Mouse (Mus musculus): ENCODE results near the gene Prkar1b. TPM values are rescaled to one million over a fixed set of nuclear protein-coding genes. Genes with fewer than 3 reads are reported as not detected.

The Prkar1b gene
- polyA plus RNA-seq, 1 experiment, result 18.8 TPM

DNA sequence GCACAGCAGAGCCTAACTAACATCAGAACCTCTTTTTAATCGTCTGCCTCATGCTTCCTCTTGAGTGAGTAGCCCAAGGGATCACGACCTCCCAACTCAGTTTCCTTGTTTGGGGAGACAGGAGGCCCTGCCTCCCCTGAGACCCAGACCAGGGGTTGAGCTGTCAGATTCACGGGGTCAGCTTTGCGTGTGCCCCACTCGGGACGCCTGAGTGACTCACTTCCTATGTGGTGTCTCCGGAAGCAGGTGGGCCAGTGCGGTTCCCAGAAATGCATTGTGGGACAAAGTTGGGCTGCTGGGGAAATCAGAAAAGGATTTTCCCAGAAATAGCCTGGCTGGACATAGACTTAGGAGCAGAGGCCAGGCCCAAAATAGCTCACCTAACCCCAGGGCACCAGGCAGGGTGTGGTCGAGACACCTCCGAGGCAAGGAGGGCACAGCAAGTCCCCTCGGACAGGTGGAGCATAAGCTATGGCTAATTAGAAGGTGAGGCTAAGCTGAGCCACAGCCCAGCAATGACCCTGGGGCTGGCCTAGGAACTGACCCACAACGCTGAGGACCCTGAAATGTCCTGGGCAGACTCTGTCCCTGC, 89.2 kb downstream of the Prkar1b start:
- no peak for DNase-seq
- TF ChIP-seq POLR2A (IDR thresholded peaks at IDR 0.05; ENCODE audit: borderline replicate concordance, extremely low read depth, low read depth, low read length) (no peak), CTCF (IDR thresholded peaks at IDR 0.05; ENCODE audit: insufficient read depth, low read length) (no peak)

DNA sequence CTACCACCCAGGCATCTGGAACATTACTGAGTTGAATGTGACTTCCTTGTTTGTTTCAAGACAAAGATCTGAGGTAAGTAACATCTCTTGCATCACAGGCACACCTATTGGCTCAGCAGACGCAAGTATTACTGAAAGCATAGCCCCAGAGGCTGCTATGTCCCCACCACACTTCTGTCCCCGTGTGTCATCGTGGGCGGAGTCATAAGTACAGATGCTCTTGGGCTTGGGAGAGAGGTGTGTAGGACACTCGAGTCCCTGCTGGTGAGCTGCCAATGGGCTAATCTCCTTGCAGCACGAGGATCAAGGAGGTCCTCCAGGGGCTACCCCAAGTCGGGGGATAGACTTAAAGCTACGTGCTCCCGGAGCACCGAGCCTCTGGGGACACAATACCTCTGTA, 96.6 kb downstream of the Prkar1b start:
- H3K4me3 ChIP-seq (replicated peaks; ENCODE audit: extremely low read depth, low read depth, low read length), result no peak overlapping the region
- WGBS, result 68% methylated on average over 10 of the region's 10 CpGs
- DNase-seq, result peak; percentile 38
- TF ChIP-seq POLR2A (IDR thresholded peaks at IDR 0.05; ENCODE audit: borderline replicate concordance, extremely low read depth, low read depth, low read length), result no peak
- no peak for TF ChIP-seq CTCF (IDR thresholded peaks at IDR 0.05; ENCODE audit: insufficient read depth, low read length)
- no peaks in the 10 kb centered on the region for H3K4me1 ChIP-seq (ENCODE audit: control insufficient read depth, insufficient read depth, low read length)

More for the DNA sequence above, 89.2 kb downstream of the Prkar1b start:
- 49% methylated on average over 12 of the region's 12 CpGs for WGBS
- H3K4me1 ChIP-seq (ENCODE audit: control insufficient read depth, insufficient read depth, low read length), result no peaks in the 10 kb centered on the region
- H3K4me3 ChIP-seq (replicated peaks; ENCODE audit: extremely low read depth, low read depth, low read length), result no peak overlapping the region

GRCm38 (mm10) chr5:139051276-139051675, 98.5 kb downstream of the Prkar1b start:
- no peak for TF ChIP-seq POLR2A (IDR thresholded peaks at IDR 0.05; ENCODE audit: borderline replicate concordance, extremely low read depth, low read depth, low read length)
- TF ChIP-seq CTCF (IDR thresholded peaks at IDR 0.05; ENCODE audit: insufficient read depth, low read length), result no peak
- DNase-seq, result no peak
- Histone ChIP-seq H3K4me1 (ENCODE audit: control insufficient read depth, insufficient read depth, low read length) (no peaks in the 10 kb centered on the region), H3K4me3 (replicated peaks; ENCODE audit: extremely low read depth, low read depth, low read length) (no peak overlapping the region)
- 93% methylated on average over 18 of the region's 18 CpGs for WGBS

DNA sequence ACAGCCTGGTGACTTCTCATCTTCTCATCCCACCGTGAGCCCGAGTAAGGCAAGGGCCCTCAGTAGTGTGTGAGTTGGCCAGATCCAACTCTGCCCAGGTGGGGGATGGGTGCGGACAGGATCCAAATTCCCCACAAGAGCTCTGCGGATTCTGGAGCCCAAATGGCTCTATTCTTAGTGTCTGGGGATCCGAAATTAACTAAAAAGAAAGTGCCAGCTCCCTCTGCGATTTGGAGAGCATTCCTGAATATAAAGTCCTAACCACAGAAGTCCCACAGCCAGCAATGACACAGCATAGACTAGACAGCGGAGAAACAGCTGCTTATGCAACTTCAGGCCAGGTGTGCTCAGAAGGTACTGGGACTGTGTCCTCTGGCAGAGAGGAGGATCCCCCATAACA, 100.4 kb downstream of the Prkar1b start:
- H3K4me1 ChIP-seq (ENCODE audit: control insufficient read depth, insufficient read depth, low read length), result no peaks in the 10 kb centered on the region
- no peak overlapping the region for H3K4me3 ChIP-seq (replicated peaks; ENCODE audit: extremely low read depth, low read depth, low read length)
- no peak for DNase-seq
- 75% methylated on average over 7 of the region's 7 CpGs for WGBS
- TF ChIP-seq CTCF (IDR thresholded peaks at IDR 0.05; ENCODE audit: insufficient read depth, low read length) (no peak), POLR2A (IDR thresholded peaks at IDR 0.05; ENCODE audit: borderline replicate concordance, extremely low read depth, low read depth, low read length) (no peak)

GRCm38 (mm10) chr5:139047171-139047570, 102.6 kb downstream of the Prkar1b start:
- WGBS, result 62% methylated on average over 2 of the region's 2 CpGs
- TF ChIP-seq POLR2A (IDR thresholded peaks at IDR 0.05; ENCODE audit: borderline replicate concordance, extremely low read depth, low read depth, low read length) (no peak), CTCF (IDR thresholded peaks at IDR 0.05; ENCODE audit: insufficient read depth, low read length) (no peak)
- DNase-seq, result no peak
- Histone ChIP-seq H3K4me3 (replicated peaks; ENCODE audit: extremely low read depth, low read depth, low read length) (no peak overlapping the region), H3K4me1 (ENCODE audit: control insufficient read depth, insufficient read depth, low read length) (no peaks in the 10 kb centered on the region)

DNA sequence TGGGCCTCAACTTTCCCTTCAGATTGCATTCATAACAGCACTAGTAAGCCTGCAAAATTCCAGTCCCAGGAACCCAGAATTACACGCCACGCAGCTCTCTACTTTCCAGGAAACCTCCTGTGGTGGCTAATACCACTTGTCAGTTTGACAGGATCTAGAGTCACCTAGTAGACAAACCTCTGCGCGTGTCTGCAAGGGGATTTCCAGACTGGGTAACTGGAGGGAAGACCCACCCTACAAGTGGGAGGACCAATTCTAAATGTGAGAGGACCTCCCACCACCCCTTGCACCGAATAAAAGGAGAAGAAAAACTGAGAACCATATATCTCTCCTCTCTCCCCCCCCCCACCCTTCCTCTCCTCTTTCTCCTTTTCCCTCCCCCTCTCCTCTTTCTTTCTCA, 103.2 kb downstream of the Prkar1b start:
- no peak overlapping the region for H3K4me3 ChIP-seq (replicated peaks; ENCODE audit: extremely low read depth, low read depth, low read length)
- TF ChIP-seq CTCF (IDR thresholded peaks at IDR 0.05; ENCODE audit: insufficient read depth, low read length) (no peak), POLR2A (IDR thresholded peaks at IDR 0.05; ENCODE audit: borderline replicate concordance, extremely low read depth, low read depth, low read length) (no peak)
- DNase-seq, result no peak
- H3K4me1 ChIP-seq (ENCODE audit: control insufficient read depth, insufficient read depth, low read length), result no peaks in the 10 kb centered on the region
- 49% methylated on average over 5 of the region's 5 CpGs for WGBS

DNA sequence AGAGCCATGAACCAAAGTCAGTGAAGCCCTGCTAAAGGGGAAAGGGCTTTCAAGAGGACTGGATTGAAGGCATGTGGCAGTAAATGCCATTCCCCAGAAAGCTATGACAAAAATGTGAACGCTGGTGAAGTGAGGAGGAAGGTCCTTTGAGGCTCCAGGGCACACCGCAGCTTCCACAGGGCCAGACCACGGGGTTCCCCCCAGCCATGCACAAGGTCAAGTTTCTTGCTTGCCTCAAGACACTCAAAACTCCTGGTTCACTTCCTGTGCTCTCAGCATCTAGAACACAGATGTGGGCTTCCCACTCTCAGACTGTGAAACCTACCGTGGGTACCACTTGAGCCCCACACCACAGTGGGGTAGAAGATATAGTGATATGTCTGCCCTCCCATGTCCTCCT, 106.3 kb downstream of the Prkar1b start:
- no peak for DNase-seq
- Histone ChIP-seq H3K4me3 (replicated peaks; ENCODE audit: extremely low read depth, low read depth, low read length) (no peak overlapping the region), H3K4me1 (ENCODE audit: control insufficient read depth, insufficient read depth, low read length) (no peaks in the 10 kb centered on the region)
- WGBS, result 48% methylated on average over 4 of the region's 4 CpGs
- TF ChIP-seq CTCF (IDR thresholded peaks at IDR 0.05; ENCODE audit: insufficient read depth, low read length) (no peak), POLR2A (IDR thresholded peaks at IDR 0.05; ENCODE audit: borderline replicate concordance, extremely low read depth, low read depth, low read length) (no peak)

DNA sequence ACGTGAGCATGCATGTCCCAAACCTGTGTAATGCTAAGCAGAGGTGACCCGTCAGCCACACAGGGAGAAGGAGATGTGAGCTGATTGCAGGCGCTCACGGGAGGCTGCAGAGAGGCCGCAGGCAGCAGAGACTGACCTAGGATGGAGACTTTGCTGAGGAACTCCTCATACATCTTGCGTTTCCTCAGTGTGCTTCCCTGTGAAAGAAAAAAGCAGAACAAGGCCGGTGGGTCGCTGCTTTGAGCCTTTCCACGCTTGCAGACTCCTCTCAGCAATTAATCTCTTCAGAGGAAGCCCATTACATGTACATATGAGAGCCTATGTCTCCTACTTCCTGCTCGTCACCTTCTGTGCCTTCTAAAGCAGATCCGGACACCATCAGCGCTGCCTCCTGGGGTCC, 107.5 kb downstream of the Prkar1b start:
- Histone ChIP-seq H3K4me1 (ENCODE audit: control insufficient read depth, insufficient read depth, low read length) (no peaks in the 10 kb centered on the region), H3K4me3 (replicated peaks; ENCODE audit: extremely low read depth, low read depth, low read length) (no peak overlapping the region)
- 67% methylated on average over 12 of the region's 12 CpGs for WGBS
- TF ChIP-seq CTCF (IDR thresholded peaks at IDR 0.05; ENCODE audit: insufficient read depth, low read length), result no peak
- TF ChIP-seq POLR2A (IDR thresholded peaks at IDR 0.05; ENCODE audit: borderline replicate concordance, extremely low read depth, low read depth, low read length), result no peak
- DNase-seq, result no peak

- Histone ChIP-seq H3K4me1 (ENCODE audit: control insufficient read depth, insufficient read depth, low read length) (no peaks in the 10 kb centered on the region), H3K4me3 (replicated peaks; ENCODE audit: extremely low read depth, low read depth, low read length) (no peak overlapping the region)
- TF ChIP-seq CTCF (IDR thresholded peaks at IDR 0.05; ENCODE audit: insufficient read depth, low read length), result no peak
- no peak for TF ChIP-seq POLR2A (IDR thresholded peaks at IDR 0.05; ENCODE audit: borderline replicate concordance, extremely low read depth, low read depth, low read length)
- DNase-seq, result no peak
- WGBS, result 63% methylated on average over 2 of the region's 2 CpGs
Measured at GRCm38 (mm10) chr5:139035171-139035570, 114.6 kb downstream of the Prkar1b start.

DNA sequence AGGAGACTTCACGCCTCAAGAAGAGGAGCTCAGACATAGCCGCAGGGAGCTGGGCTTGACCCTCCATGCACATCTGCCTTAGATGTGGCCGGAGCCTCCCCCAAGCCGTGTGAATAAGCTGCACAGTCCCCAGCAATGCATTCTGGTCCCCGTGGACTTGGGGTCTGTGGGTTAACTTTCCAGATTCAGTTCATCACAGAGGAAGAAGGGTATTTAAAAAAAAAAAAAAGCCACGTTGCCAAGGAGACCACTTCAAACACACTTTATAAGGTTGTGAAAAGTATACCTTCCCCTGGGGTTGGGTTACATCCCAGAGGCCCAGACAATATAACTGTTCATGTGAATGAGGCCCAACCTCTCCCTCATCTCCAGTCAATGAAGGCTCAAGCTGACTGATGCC, 115.1 kb downstream of the Prkar1b start:
- Histone ChIP-seq H3K4me3 (replicated peaks; ENCODE audit: extremely low read depth, low read depth, low read length) (no peak overlapping the region), H3K4me1 (ENCODE audit: control insufficient read depth, insufficient read depth, low read length) (no peaks in the 10 kb centered on the region)
- TF ChIP-seq POLR2A (IDR thresholded peaks at IDR 0.05; ENCODE audit: borderline replicate concordance, extremely low read depth, low read depth, low read length), result no peak
- no peak for TF ChIP-seq CTCF (IDR thresholded peaks at IDR 0.05; ENCODE audit: insufficient read depth, low read length)
- WGBS, result 45% methylated on average over 6 of the region's 6 CpGs
- no peak for DNase-seq
